Mouse (Mus musculus) adrenal gland, postnatal 25 days (tissue): ENCODE measurements at regions not wholly inside any gene's neighbourhood (a gene's known extent, or its start where the extent isn't known, plus 50 kb on each side); places are given as distances from the start of the nearest gene placed in this dataset.
A peak's percentile ranks its signal among the peaks of the same experiment; 100 is the strongest.

Experiments
- DNase-seq: peaks from one replicate; pipeline ENCODE4 v3.0.0; 2021; ENCODE audit warnings: mixed read lengths

DNA sequence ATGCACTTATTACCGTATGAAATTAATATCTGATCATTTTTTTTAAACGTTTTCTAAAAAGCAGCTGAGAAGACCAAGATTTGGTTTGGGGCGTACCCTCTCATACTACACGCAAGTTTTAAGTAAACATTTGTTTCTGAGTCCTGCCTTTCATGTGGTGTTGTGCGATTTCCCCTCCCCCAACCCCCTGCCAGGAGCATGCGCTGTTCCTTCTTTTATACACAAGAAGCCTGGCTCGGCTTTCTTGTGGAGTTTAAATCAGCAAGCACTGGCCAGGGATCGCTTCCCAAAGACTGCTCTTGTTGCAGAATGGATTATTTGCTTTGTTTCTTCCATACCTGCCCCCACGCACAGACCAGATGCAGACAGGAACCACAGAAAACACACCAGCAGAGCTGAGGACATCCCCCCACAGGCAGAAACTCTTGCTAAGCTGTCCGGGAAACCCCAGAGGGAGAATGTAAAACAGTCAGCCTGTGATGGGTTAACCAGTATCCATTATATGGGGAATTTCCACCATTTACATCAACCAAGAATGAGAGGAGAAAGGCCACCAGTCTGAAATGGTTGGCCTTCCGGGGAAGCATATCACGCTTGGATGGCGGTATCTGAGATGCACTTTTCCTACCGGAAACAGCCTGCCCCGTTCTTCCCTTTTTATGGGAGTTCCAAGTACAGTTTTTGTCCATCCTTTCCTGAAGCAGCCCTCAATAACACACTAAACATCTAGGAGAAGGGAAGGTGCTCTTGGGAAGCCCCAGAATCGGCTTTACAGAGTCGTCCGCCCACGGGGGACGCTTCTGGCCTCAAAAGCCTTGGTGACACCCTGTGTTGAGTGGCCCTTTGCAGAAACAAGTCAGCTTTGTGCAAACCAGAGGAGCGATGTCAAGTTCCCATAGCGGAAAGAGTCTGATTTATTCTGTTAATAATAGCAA lies 91.3 kb downstream of the Tomm20 start:
- DNase-seq = no peak

DNA sequence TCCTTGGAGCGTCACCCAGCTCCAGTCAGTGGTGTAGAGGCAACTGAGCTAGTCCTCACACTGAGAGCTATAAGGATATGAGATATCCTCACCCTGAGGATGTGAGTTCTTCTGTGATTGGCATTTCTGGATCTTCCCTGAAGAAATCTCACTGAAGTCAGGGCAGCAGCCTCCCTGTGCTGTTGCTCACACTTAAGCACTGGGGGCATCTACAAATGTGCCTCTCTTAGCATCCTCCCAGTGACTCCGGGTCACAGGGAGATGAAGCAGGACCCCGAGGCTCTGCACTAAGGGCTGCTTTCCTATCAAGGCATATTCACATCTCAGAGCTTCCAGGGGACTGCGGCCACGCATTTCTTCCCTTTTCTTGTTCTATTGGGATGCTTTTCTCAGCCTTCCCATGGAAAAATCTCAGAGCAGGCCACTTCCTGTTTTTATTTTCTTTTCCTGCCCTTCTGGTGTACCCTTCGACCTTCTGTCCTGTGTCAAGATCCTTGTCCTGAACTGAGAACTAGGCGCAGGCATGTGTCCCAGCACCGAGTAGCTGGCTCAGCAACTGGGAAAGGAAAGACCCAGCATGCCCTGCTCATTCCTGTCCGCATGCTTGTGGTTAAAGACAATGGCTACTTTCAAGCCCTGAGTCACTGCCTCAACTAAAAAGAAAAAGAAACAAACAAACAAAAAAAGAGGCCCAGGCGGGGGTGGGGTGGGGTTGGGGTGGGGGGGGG lies 92.8 kb downstream of the Tomm20 start:
- DNase-seq = no peak

DNA sequence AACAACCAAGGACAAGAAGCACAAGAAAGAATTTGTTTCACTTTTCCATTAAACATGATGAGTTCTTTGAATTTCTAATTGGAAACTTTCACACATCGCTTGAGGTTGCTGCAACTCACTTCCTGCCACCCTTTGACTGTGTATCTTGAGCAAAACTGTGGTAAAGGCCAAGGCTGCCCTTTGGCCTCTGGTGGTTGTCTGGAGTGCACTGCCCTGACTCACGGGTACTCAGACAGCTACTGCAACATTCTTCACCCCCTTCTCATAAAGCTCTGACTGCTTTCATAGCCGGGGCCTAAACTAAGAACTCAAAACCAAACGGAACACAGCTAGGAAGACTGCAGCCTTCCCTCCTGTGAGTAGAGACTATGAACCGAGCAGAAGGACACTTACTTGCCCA lies 93.5 kb downstream of the Tomm20 start:
- no peak for DNase-seq

DNA sequence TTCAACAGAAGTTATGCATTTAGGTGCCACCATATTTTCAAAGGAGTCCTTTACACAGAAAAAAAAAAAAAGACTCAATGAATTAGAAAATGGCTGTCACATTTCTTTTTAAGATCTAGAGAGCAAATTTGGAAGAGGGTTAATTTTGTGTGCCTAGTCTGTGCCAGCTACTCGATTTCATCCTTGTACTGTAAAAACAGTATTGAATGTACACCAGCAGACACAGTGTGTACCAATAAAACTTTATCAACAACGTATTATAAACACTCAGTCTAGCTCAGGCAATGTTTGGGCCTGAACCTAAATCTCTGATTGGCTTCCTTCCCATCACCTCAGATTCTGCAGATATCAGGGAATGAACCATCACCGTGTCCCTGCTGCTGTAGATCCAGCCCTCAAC lies 93.9 kb downstream of the Tomm20 start:
- no peak for DNase-seq

DNA sequence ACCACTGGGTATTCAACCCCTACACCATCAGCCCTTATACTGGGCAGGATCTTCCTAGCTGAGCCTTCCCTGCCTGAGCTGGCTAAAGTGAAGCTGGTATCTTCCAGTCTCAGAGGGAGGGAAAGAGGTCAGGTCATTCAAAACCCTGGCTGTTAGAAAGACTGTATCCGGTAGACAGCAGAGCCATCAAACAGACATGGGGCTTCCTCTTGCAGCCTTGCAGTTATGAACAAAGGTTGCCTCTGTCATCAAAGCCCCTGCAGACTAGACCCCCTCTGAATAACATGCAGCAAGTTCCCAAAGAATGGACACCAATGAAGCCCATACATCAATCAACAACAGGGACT lies 95.5 kb downstream of the Tomm20 start:
- no peak for DNase-seq

DNA sequence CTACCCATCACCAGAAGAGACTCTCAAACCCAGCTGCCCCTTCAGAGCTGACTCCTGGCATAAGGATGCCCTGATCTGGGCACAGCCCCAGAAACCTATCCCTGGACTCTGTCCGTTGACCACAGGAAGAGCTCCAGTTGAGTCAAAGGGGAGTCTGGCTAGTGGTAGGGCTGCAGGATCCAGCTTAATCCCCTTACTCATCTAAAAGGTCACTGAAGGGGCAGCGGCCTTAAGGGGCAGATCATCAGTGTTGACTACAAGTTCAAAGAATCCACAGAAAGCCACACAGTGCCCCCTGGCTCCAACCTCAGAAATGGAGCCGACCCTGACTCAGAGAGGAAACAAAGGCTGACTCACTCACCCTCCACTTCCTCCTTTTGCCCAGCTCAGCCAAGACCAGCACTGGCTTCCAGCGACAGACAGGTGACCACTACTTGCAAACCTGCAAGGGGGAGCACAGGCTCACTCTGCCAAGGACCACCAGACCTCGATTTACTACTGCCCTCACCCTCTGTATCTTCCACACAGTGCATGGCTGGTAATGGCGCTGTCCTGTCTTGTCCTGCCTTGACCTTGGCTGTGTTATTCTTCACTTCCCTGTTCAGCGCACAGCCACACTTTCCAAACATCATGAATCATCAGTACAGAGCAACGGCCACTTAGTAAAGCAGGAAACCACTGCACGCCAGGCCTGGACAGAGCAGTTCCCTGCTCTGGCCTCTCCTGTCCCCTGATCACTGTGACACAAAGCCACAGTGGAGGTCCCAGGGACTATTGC lies 96.0 kb downstream of the Tomm20 start:
- peak; percentile 64 for DNase-seq

DNA sequence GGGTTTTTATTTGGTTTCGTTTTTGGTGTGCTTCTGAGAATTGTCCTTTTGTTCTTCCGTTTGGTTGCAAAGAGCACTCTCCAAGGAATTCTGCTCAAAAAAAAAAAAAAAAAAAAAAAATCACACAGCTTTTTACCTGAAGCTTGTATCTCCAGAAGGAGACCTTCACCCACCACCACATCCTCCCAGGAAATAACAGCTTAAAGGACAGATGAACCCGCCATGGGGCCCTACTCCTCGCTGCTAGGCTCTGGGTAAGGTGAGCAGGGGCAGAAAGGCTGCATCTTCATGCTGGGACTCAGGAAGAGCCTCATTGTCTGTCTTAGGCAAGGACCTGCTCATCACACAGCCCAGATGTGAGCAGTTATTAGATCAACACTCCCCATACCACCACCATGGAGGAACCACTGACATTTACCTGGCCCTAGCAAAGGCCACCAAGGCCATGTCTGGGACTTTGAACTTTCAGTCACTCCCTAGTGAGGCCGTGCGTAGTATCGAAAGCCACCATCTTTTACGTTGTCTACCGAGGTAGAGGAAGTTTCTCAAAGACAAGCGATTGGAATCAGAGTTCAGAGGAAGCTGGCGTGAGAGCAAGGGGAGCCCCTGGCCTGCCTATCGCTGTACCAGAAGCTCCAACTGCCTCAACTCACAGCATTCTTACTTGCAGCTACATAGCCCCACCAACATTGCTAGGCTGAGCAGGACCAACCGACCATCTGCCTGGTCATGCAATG lies 97.1 kb downstream of the Tomm20 start:
- no peak for DNase-seq

DNA sequence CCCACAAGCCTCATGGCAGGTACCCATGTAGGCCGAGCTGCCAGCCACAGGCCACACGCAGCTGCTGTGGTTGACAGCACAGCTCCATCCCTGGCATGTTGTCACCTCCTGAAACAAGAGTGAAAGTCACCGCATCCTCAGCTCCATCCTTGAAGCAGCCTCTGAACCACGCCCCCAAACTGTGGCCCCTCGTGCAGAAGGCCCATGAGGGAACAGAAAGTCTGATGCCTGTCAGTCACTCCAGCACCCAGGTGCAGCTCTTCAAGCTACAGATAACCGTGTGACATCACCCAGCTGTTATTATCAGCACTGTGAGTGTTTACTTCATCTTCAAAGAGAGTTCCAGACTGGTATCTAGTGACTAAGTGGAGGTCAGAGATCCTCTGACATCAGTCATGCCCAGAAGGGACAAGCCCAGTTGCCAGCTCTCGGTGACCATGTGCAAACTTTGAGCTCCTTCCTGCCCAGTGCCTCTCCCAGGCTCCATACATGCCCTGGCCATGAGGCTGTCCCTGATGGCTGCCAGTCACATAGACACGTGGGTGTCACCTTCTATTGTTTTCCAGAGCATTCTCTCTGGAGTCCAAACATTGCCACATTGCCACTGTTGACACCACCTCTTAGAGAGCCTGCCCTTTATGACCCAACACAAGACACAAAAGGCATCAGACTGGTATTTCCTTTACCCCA lies 97.8 kb downstream of the Tomm20 start:
- peak; percentile 33 for DNase-seq

DNA sequence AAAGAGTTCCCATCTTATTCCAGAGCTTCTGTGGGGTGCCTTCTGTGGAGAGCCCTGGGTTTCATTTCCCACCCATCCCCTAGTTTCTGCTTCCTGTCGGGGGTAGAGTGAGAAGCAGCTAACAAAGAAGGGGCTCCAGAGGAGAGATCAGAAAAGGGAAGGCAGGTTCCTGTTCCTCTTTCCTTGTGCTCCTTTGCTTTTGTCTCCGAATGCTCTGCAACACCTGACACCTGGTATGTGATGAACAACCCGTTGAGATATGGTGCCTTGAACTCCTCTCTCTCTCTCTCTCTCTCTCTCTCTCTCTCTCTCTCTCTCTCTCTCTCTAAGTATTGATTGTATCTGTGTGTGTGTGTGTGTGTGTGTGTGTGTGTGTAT lies 99.5 kb downstream of the Tomm20 start:
- no peak for DNase-seq

DNA sequence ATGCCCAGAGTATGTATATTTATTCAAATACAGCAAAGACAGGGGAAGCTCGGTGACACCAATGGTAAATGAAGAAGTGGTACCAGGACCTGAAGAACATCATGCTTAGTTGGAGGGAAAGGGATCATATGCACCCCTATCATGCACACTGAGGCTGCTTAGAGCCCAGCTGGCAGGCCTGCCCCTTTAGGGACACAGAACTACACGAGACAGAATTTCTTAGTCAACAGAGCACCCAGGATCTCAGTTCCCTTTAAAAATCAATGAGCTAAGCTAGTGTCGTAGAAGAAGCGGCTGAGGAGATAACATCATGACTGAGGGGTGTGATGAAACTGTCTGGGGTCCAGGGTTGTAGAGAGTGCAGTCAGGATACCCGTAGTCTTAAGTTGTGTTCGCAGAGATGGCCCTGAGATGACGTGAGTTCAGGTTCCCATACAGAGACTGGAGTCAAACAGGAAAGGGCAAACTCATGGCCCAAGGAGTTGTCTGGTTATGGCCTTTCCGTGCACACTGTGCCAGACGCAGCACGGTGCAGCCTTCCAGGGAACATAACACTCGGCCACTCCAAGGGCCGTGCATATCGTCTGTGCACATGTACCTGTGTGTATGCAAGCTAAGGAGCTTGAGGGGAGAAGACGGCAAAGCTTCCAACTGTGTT lies 100.0 kb downstream of the Tomm20 start:
- DNase-seq = no peak

DNA sequence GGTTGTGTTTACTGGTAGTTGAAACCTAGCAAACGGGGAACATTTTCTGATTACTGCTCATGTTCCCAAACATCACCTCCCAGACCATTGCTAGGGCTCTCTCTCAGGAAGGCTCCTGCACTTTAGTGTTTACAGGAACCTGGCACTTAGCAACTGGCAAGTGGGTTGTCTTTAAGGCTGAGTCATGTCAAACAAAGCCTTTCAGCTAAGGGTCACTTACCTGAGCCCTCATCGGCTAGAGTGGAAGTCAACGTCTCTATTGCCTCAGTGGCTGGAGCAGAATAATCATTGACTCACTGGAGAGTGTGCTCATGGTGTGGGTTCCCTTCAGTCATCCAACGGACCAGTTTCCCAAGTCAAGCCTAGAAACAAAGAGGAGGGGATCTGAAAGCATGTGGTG lies 101.0 kb downstream of the Tomm20 start:
- no peak for DNase-seq

DNA sequence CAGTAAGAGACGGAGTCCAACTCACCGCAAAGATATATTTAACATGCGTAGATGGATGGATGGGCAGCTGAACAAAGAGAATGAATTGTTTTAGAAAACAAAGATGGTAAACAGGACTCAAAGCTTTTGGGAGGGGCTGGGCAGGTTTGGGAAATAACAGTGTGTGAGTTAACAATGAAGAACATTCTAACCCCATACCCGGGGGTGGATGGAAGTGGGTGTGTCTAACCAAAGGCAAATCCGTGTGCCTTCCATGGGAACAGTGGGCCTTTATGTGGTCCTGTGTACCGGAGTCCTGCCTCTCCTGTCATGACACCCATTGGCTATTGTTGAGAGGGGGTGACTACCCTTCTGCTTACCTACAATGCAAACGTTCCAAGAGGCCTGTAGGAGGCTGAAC lies 104.5 kb downstream of the Tomm20 start:
- no peak for DNase-seq

DNA sequence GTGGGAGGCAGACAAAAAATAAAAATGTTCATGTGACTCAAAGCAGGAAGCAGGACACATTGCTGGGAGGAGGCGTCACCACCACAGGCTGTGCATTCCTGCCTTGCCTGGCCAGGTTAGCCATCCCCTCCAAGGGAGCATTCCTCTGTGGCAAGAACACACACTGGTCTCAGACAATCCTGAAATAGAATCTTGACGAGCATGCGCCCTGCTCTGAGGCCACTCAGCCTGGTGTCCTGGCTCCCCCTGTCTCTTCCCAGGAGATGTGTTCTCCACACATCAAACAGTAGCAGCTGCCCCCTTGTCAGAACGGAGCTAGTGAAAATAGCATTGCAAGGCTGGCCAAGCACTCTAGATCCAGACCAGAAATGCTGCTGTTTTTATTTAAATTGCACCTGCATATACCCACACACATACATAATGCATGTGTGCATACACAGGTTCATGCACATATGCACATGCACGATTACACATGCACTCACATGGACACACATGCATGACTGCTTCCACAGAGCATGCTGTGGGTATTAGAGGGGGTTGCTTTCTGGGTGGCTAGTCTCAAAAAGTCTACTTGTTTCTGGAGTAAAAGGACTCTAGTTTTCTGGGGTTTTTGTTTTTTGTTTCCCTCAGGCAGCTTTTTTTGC lies 105.8 kb downstream of the Tomm20 start:
- DNase-seq = peak; percentile 56

DNA sequence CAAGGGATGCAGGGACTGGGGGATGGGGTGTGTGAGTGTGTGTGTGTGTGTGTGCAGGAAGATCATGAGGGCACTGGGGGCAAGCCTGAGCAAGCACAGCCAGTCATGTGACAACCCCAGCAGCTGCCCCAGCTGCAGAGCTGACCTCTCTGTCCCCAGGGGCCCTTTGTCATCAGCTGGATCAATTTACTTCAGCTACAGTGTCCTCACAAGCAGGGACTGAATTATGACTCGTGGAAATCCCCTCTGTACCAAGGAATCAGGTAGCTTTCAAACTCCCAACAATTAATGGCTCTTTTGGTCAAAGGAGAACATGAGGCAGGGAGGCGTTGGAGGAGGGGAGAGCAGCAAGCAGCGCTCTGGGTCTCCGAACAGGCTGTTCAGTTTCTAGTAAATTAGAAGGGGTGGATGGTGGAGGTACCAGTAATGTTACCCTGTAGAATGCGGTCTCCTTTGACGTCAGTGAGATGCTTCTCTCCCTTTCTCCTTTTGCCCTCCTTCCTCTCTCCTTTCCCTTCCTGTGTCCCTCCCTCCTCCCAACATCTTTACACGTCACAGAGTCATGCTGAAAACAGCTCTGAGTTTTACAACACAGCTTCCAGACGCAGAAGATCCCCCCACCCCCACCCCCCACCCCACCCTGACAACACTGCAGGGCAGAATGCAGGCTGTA lies 106.5 kb downstream of the Tomm20 start:
- DNase-seq = no peak

DNA sequence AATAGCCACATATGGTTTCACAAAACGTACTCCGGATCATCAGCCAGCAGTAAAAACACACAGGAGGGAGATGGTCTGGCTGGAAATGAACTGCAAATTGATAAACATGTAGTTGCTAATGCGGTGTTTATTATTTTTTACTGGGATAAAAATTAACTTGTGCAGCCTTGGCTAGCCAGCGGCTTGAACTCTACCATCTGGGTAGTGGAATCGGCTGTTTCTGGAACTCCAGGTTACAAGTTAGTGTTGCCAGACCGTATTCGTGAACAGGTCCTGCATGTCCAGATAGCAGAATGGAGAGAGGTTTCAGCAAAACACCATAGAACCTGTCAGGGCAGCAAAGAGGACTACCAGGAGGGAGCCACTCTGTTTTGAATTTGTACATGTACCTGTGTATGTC lies 107.4 kb downstream of the Tomm20 start:
- no peak for DNase-seq

DNA sequence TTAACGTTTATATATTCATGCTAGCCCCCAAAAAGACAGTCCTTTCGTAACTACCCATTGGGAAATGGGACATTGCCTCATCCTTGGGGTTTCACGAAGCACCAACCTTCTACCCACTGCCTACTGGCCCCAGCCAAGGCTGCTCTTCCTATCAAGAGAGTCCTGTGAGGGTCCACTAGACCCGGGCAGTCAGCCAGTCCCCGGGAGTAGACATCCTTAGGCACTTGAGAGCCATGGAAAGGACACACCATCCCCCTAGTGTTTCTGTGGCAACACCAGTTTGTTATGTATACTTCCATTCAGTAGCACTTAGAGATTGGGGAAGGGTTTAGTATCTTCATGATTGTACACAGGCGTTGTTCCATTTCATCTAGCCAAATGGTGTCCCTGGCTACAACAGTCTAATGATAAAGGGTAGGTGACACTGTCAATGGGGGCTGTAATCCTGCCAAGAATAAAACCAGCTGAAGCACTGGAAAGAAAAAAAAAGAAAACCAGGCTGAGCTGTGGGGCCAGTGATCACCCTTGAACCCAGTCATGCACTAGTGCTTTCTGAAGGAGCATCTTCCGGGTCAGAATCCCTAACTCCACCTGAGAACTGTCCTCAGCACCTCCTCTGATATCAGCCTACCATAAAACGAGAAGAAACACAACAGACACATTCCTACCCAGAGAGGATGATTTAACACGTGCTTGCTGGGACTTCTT lies 108.2 kb downstream of the Tomm20 start:
- DNase-seq = no peak

DNA sequence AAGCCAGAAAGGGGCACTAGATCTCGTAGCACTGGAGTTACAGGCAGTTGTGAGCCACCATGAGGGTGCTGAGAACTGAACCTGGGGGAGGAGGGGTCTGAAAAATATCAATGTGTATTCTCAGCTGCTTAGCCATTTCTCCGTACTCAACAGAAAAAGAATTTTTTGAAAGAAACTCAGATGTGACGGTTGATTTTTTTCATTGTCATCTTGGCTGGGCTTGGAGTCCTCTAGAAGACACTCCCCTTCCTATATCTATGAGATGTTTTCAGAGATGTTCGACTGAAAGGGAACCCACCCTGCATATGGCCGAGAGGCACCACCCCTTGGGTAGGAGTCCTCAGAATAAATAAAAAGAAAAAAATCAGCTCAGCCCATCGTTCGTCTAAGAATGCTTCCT lies 110.1 kb downstream of the Tomm20 start:
- DNase-seq = no peak

DNA sequence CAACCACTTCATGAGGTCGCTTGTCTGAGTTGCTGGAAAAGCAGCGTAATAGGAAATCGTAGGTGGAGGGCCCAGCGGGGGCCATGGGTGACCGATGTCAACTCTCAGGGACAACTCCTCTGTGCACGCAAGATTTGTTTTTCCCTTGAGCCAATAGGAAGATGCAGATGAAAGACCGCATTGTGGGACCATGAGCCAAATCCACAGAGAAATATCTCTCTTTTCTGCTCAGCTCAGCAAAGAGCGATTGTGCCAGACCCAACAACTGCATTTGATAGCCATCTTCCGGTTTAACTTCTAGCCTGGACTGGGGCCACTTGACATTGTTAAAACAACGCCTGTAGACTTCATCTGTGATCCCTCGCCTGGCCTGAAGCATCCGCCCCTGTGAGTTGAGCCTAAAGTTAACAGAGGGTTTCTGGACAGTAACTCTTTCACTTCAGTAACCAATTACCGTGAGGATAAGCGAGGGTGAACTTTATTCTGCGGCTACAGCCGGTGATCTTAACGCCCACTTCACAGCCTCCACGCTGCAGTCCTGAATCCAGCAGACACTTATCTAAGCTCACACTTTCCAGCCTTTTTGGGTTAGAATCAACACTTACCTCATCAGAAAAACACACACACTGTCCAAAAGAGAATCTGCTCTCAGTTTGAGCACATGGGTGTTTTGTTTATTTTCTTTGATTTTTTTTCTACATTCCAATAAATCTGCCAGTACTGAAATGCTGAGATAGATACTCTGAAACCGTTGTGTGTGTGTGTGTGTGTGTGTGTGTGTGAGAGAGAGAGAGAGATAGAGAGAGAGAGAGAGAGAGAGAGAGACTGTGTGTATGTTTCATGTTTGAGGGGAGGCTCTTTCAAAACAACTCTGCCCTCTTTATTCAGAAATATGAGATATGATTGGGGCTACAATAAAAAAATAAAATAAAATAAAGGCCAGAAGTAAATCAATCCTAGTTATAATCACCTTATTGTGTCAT lies 111.9 kb downstream of the Tomm20 start:
- no peak for DNase-seq
